Mouse (Mus musculus) forebrain, embryonic 11.5 days (tissue): ENCODE data around the gene Tcf19. TPM values are rescaled to one million over a fixed set of nuclear protein-coding genes. Genes with fewer than 3 reads are reported as not detected.

Experiments used
- ATAC-seq: fragments of 200-750 bp; cut with Nextera tagmentation; replicated peaks from 2 replicates; pipeline ENCODE4 v1.8.0; 2017; ENCODE audit warnings: moderate TSS enrichment; ENCODE audit not compliant: low FRiP score
- DNase-seq: peaks from one replicate; pipeline ENCODE4 v3.0.0-alpha.2; 2017; ENCODE audit warnings: low spot score
- H3K27ac ChIP-seq: fragments of 300-500 bp; sonication (generic); 2 replicates; pipeline ENCODE4 v1.5.1; 2014; ENCODE audit warnings: low read depth, low read length
- H3K27me3 ChIP-seq: fragments of 300-500 bp; sonication (generic); 2 replicates; pipeline ENCODE4 v1.6.1; 2014; ENCODE audit warnings: mild to moderate bottlenecking, low read length, mixed read lengths; ENCODE audit not compliant: control insufficient read depth, insufficient read depth
- H3K36me3 ChIP-seq: fragments of 300-500 bp; sonication (generic); 2 replicates; pipeline ENCODE4 v1.6.1; 2014; ENCODE audit warnings: mild to moderate bottlenecking, low read length, moderate library complexity, mixed read lengths; ENCODE audit not compliant: control insufficient read depth, insufficient read depth
- H3K4me1 ChIP-seq: fragments of 300-500 bp; sonication (generic); replicated peaks from 2 replicates; pipeline ENCODE4 v1.6.1; 2014; ENCODE audit warnings: low read length, mixed read lengths; ENCODE audit not compliant: control insufficient read depth, insufficient read depth
- H3K4me2 ChIP-seq: fragments of 300-500 bp; sonication (generic); 2 replicates; pipeline ENCODE4 v1.6.1; 2014; ENCODE audit warnings: low read depth, mild to moderate bottlenecking, low read length, moderate library complexity, mixed read lengths; ENCODE audit not compliant: severe bottlenecking
- H3K4me3 ChIP-seq: fragments of 300-500 bp; sonication (generic); 2 replicates; pipeline ENCODE4 v1.5.1; 2014; ENCODE audit warnings: low read depth, low read length
- H3K9ac ChIP-seq: fragments of 300-500 bp; sonication (generic); 2 replicates; pipeline ENCODE4 v1.6.1; 2014; ENCODE audit warnings: low read length
- H3K9me3 ChIP-seq: fragments of 300-500 bp; sonication (generic); 2 replicates; pipeline ENCODE4 v1.6.1; 2016; ENCODE audit warnings: low read length, mixed read lengths; ENCODE audit not compliant: control insufficient read depth
- WGBS: fragments of 180-500 bp; shearing (Covaris S2); extraction: QIAGEN DNeasy Blood & Tissue Kit; methylation state at CpG from one replicate; pipeline ENCODE4 v1.1.7; 2014; 5-methylcytosine and 5-hydroxymethylcytosine counted together
- polyA plus RNA-seq: library from polyadenylated mRNA; unstranded; fragments of >200 nt; fragmentation: Nextera tagmentation; extraction: Ambion mirVana; gene quantifications from 2 replicates; pipeline ENCODE4 v1.2.1, GENCODE M21; 2014

Tcf19 gene
- polyA plus RNA-seq, 1 experiment from 2014 or later, result 58.4 TPM

DNA sequence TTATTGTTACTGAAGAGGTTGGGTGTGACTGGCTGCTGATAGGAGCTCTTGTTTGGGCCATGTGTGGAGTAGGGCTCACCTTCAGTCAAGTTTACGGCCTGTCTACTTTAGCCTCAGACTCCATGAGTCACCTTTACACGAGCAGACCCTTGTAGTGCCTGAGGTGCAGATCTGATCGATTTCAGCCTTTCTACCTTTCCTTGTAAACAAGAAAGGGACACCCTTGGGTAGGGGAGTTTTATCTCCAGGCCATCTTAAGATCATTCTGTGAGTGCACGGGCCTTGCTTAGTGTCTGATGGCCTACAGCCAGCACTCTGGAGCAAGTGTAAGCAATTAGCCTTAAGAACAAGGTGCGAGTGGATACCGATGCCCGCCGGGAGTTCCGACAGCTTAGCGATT, 9.7 kb downstream of the Tcf19 start:
- WGBS, result 7% methylated on average over 10 of the region's 10 CpGs
- H3K27me3 ChIP-seq, result peaks cover 25% of the 10 kb centered on the region

GRCm38 (mm10) chr17:35505776-35506175, 10.8 kb downstream of the Tcf19 start, which contains the start of gene Pou5f1:
Gene Pou5f1 (plus strand): TSS chr17:35506018.
- H3K4me2 ChIP-seq, result no peak within 1 kb of the TSS
- WGBS, result 22% methylated on average over 12 of the region's 13 CpGs
- no peak within 1 kb of the TSS for H3K27ac ChIP-seq
- H3K27me3 ChIP-seq, result peaks cover 25% of the 10 kb centered on the region
- no peaks in the 10 kb centered on the region for H3K36me3 ChIP-seq
- no peaks in the 10 kb centered on the region; the same call in 1 of the 2 replicates for H3K4me1 ChIP-seq
- H3K9ac ChIP-seq, result no peak within 1 kb of the TSS
- no peak within 1 kb of the TSS for H3K4me3 ChIP-seq
- DNase-seq, result no peak
- H3K9me3 ChIP-seq, result no peaks in the 10 kb centered on the region
- ATAC-seq, result no peak

More for the DNA sequence above, 9.7 kb downstream of the Tcf19 start:
- Histone ChIP-seq H3K4me1 (no peaks in the 10 kb centered on the region; the same call in 1 of the 2 replicates), H3K27ac (no peak overlapping the region), H3K4me2 (no peak overlapping the region), H3K9ac (no peak overlapping the region), H3K36me3 (no peaks in the 10 kb centered on the region), H3K9me3 (no peaks in the 10 kb centered on the region), H3K4me3 (no peak overlapping the region)
- no peak for DNase-seq
- ATAC-seq, result no peak

DNA sequence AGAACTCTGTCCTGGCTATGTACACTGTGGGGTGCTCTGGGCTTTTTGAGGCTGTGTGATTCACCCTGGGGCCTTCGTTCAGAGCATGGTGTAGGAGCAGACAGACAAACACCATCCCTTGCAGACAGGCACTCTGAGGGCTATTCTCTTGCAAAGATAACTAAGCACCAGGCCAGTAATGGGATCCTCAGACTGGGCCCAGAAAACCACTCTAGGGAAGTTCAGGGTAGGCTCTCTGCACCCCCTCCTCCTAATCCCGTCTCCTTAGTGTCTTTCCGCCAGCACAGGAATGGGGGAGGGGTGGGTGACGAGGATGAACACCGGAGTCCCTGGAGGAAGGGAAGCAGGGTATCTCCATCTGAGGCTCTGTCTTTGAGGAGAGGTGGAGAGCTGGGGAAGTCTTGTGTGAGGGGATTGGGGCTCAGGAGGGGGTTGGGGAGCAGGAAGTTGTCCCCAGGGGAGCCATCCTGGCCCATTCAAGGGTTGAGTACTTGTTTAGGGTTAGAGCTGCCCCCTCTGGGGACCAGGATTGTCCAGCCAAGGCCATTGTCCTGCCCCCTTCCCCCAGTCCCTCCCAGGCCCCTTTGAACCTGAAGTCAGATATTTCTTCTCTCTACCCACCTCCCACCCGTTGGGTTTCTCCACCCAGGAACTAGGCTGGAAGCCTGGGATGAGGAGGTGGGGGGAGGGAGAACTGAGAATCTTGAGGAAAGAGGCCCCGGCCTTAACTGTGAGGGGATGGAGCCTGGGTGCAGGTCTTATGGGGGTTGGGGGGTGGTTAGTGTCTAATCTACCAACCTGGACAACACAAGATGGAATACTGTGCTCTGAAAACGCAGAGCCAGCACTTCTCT, 11.8 kb downstream of the Tcf19 start:
- Histone ChIP-seq H3K27me3 (peaks cover 25% of the 10 kb centered on the region), H3K4me2 (no peak overlapping the region), H3K36me3 (no peaks in the 10 kb centered on the region), H3K27ac (no peak overlapping the region), H3K4me3 (no peak overlapping the region), H3K9ac (no peak overlapping the region), H3K9me3 (no peaks in the 10 kb centered on the region), H3K4me1 (no peaks in the 10 kb centered on the region; the same call in 1 of the 2 replicates)
- DNase-seq (no peak), ATAC-seq (no peak)
- 15% methylated on average over 8 of the region's 8 CpGs for WGBS

DNA sequence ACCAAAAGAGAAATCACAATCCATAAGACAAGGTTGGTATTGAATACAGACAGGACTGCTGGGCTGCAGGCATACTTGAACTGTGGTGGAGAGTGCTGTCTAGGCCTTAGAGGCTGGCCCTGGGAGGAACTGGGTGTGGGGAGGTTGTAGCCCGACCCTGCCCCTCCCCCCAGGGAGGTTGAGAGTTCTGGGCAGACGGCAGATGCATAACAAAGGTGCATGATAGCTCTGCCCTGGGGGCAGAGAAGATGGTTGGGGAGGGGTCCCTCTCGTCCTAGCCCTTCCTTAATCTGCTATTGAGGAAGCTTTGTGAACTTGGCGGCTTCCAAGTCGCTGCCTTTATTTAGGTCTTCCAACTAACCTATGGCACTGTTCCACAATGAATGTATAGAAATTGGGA, 12.8 kb downstream of the Tcf19 start:
- no peak overlapping the region for H3K27ac ChIP-seq
- no peak for ATAC-seq

GRCm38 (mm10) chr17:35502762-35503161, 13.9 kb downstream of the Tcf19 start:
- 35% methylated on average over 5 of the region's 5 CpGs for WGBS
- no peak for DNase-seq
- Histone ChIP-seq H3K4me2 (no peak overlapping the region), H3K27ac (no peak overlapping the region), H3K36me3 (no peaks in the 10 kb centered on the region), H3K9ac (no peak overlapping the region), H3K4me1 (no peaks in the 10 kb centered on the region; the same call in 1 of the 2 replicates), H3K9me3 (no peaks in the 10 kb centered on the region), H3K4me3 (no peak overlapping the region), H3K27me3 (peaks cover 23% of the 10 kb centered on the region)
- ATAC-seq, result no peak

More for the DNA sequence above, 12.8 kb downstream of the Tcf19 start:
- DNase-seq, result no peak
- Histone ChIP-seq H3K9me3 (no peaks in the 10 kb centered on the region), H3K4me2 (no peak overlapping the region), H3K4me3 (no peak overlapping the region), H3K4me1 (no peaks in the 10 kb centered on the region; the same call in 1 of the 2 replicates), H3K9ac (no peak overlapping the region), H3K27me3 (peaks cover 24% of the 10 kb centered on the region), H3K36me3 (no peaks in the 10 kb centered on the region)
- 20% methylated on average over 5 of the region's 5 CpGs for WGBS

GRCm38 (mm10) chr17:35502226-35502625, 14.4 kb downstream of the Tcf19 start:
- no peak overlapping the region for H3K27ac ChIP-seq
- H3K27me3 ChIP-seq, result peaks cover 19% of the 10 kb centered on the region
- no peak overlapping the region for H3K4me2 ChIP-seq
- no peak overlapping the region for H3K9ac ChIP-seq
- H3K36me3 ChIP-seq, result no peaks in the 10 kb centered on the region
- H3K4me1 ChIP-seq, result no peaks in the 10 kb centered on the region; the same call in 1 of the 2 replicates
- WGBS, result 2% methylated on average over 6 of the region's 6 CpGs
- no peak for DNase-seq
- no peaks in the 10 kb centered on the region for H3K9me3 ChIP-seq
- ATAC-seq, result no peak
- no peak overlapping the region for H3K4me3 ChIP-seq

GRCm38 (mm10) chr17:35497124-35497523, 19.5 kb downstream of the Tcf19 start:
- Histone ChIP-seq H3K36me3 (no peaks in the 10 kb centered on the region), H3K4me2 (no peak overlapping the region)
- WGBS, result 93% methylated on average over 7 of the region's 7 CpGs

DNA sequence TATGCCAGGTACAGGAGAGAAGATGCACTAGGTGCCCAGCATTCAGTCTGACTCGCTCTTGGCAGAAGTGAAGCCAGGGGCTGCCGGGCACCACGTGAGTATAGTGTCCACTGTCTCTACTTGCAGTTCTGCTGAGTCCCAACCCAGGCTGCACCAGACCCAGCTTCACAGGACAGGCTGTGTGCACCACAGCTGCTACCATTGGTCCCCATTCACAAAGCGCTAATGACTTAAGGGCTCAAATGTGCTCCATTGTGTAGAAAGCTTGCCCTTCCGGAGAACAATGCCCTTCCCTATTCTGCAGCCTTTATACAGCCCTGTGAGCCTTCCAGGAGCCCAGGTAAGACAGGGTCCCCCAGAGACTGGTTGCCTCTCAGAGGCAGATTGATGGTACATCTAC, 26.3 kb downstream of the Tcf19 start:
- ATAC-seq, result no peak
- Histone ChIP-seq H3K4me3 (no peak overlapping the region), H3K4me1 (no peaks in the 10 kb centered on the region), H3K9me3 (no peaks in the 10 kb centered on the region), H3K27me3 (no peaks in the 10 kb centered on the region), H3K36me3 (no peaks in the 10 kb centered on the region), H3K4me2 (no peak overlapping the region), H3K27ac (no peak overlapping the region), H3K9ac (no peak overlapping the region)
- DNase-seq, result no peak
- 40% methylated on average over 5 of the region's 5 CpGs for WGBS

More at GRCm38 (mm10) chr17:35497124-35497523, 19.5 kb downstream of the Tcf19 start:
- H3K4me3 ChIP-seq, result no peak overlapping the region
- no peak for DNase-seq
- ATAC-seq, result no peak
- no peak overlapping the region for H3K9ac ChIP-seq
- no peaks in the 10 kb centered on the region for H3K9me3 ChIP-seq
- no peaks in the 10 kb centered on the region for H3K4me1 ChIP-seq
- no peaks in the 10 kb centered on the region for H3K27me3 ChIP-seq
- H3K27ac ChIP-seq, result no peak overlapping the region
